Mouse (Mus musculus): ENCODE data around the gene Cabin1. TPM values are rescaled to one million over a fixed set of nuclear protein-coding genes. Genes with fewer than 3 reads are reported as not detected.
A peak's percentile ranks its signal among the peaks of the same experiment; 100 is the strongest.

The Cabin1 gene
- polyA plus RNA-seq, 1 experiment from 2014 or later: 39.0 TPM

DNA sequence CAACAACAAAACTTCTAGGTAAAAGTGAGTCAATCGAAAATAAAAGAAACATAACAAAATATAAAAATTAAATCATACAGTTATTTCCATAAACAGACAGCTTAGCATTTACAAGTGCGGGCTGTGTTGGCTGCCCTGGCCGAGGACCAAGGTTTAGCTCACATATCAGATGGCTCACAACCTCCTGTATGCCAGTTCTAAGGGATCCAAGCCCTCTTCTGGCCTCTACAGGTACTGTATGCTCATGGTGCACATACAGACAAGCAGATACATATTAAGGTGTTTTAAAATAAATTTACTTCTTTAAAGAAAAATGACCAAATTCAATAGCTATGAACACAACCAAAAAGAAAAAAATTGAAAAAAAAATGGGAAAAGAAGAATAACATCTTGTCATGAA is 3.8 kb downstream of the Cabin1 start:
- H3K27me3 ChIP-seq (replicated peaks; ENCODE audit: low read depth, poor library complexity, severe bottlenecking): no peaks in the 10 kb centered on the region
- H3K36me3 ChIP-seq (replicated peaks): peaks cover 64% of the 10 kb centered on the region
- DNase-seq (ENCODE audit: low spot score): no peak
- no peak overlapping the region for H3K27ac ChIP-seq (replicated peaks)
- WGBS: 93% methylated on average over 3 of the region's 3 CpGs
- H3K4me1 ChIP-seq: peaks cover 21% of the 10 kb centered on the region
- no peaks in the 10 kb centered on the region for H3K9me3 ChIP-seq
- H3K4me3 ChIP-seq: no peak overlapping the region

- peaks cover 92% of the 10 kb centered on the region for H3K36me3 ChIP-seq (replicated peaks)
Measured at GRCm38 (mm10) chr10:75756719-75757118, 7.4 kb downstream of the Cabin1 start.

GRCm38 (mm10) chr10:75744017-75744416 is 20.1 kb downstream of the Cabin1 start:
- DNase-seq (ENCODE audit: low spot score): peak; percentile 77
- Histone ChIP-seq H3K27me3 (replicated peaks; ENCODE audit: low read depth, poor library complexity, severe bottlenecking) (no peaks in the 10 kb centered on the region), H3K9me3 (no peaks in the 10 kb centered on the region), H3K4me3 (no peak overlapping the region), H3K27ac (replicated peaks) (no peak overlapping the region), H3K36me3 (replicated peaks) (peaks cover 99% of the 10 kb centered on the region), H3K4me1 (no peaks in the 10 kb centered on the region)
- WGBS: 50% methylated on average over 3 of the region's 3 CpGs

More at GRCm38 (mm10) chr10:75756719-75757118, 7.4 kb downstream of the Cabin1 start:
- WGBS: 94% methylated on average over 11 of the region's 11 CpGs
- no peak for DNase-seq (ENCODE audit: low spot score)
- Histone ChIP-seq H3K27ac (replicated peaks) (no peak overlapping the region), H3K27me3 (replicated peaks; ENCODE audit: low read depth, poor library complexity, severe bottlenecking) (no peaks in the 10 kb centered on the region), H3K4me1 (no peaks in the 10 kb centered on the region), H3K9me3 (no peaks in the 10 kb centered on the region), H3K4me3 (no peak overlapping the region)

- no peak overlapping the region for H3K27ac ChIP-seq (replicated peaks)
- 94% methylated on average over 12 of the region's 12 CpGs for WGBS
- no peaks in the 10 kb centered on the region for H3K9me3 ChIP-seq
- no peak overlapping the region for H3K4me3 ChIP-seq
- H3K4me1 ChIP-seq: no peaks in the 10 kb centered on the region
- DNase-seq (ENCODE audit: low spot score): no peak
- no peaks in the 10 kb centered on the region for H3K27me3 ChIP-seq (replicated peaks; ENCODE audit: low read depth, poor library complexity, severe bottlenecking)
- peaks cover 99% of the 10 kb centered on the region for H3K36me3 ChIP-seq (replicated peaks)
Measured at GRCm38 (mm10) chr10:75743369-75743768, 20.8 kb downstream of the Cabin1 start.

DNA sequence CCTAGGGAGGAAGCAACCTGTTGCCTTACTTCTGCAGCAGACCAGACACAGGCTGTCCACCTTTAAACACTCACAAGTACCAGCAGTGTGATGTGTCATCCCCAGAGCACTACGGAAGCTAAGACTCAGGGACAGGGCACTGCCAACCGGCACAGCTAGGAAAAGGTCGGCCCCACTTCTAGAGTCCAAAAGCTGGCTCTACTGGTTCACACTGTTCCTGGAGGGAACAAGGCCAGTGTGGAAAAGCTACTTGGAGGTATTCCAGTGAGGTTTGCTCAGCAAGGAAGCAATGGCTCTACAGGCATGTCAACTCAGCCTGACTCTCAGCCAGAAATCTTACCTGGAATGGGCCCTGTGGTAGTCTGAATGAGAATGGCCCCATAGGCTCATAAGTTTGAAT is 23.3 kb downstream of the Cabin1 start:
- H3K27ac ChIP-seq (replicated peaks): no peak overlapping the region
- 99% methylated on average over 3 of the region's 3 CpGs for WGBS
- no peak overlapping the region for H3K4me3 ChIP-seq
- H3K4me1 ChIP-seq: no peaks in the 10 kb centered on the region
- no peak for DNase-seq (ENCODE audit: low spot score)
- no peaks in the 10 kb centered on the region for H3K27me3 ChIP-seq (replicated peaks; ENCODE audit: low read depth, poor library complexity, severe bottlenecking)
- peaks cover 98% of the 10 kb centered on the region for H3K36me3 ChIP-seq (replicated peaks)
- no peaks in the 10 kb centered on the region for H3K9me3 ChIP-seq

- peaks cover 96% of the 10 kb centered on the region for H3K36me3 ChIP-seq (replicated peaks)
- WGBS: 93% methylated on average over 7 of the region's 7 CpGs
- no peaks in the 10 kb centered on the region for H3K27me3 ChIP-seq (replicated peaks; ENCODE audit: low read depth, poor library complexity, severe bottlenecking)
Measured at GRCm38 (mm10) chr10:75725449-75725848, 38.7 kb downstream of the Cabin1 start.

DNA sequence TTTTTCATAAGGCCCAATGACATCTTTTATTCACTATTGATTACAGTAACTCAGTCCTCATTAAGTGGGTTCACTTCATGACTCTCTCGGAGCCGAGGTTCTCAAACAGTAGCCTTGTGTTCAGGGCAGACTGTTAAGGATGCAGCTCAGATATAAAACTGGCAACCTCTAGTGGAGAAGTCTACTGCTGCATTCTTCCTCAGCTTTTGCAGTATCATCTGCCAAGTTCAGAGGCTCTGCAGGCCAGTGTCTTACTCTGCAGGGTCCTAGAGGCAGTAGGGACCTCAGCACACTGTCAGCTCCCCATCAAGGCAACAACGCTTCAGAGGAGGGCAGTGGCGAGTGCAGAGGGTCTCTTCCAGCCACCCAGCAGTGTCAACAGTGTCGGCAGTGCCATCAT is 43.9 kb downstream of the Cabin1 start:
- H3K9me3 ChIP-seq: no peaks in the 10 kb centered on the region
- H3K4me3 ChIP-seq: no peak overlapping the region
- no peak for DNase-seq (ENCODE audit: low spot score)
- no peaks in the 10 kb centered on the region for H3K4me1 ChIP-seq
- WGBS: 93% methylated on average over 5 of the region's 5 CpGs
- no peaks in the 10 kb centered on the region for H3K27me3 ChIP-seq (replicated peaks; ENCODE audit: low read depth, poor library complexity, severe bottlenecking)
- H3K36me3 ChIP-seq (replicated peaks): peaks cover 95% of the 10 kb centered on the region
- H3K27ac ChIP-seq (replicated peaks): no peak overlapping the region

More at GRCm38 (mm10) chr10:75725449-75725848, 38.7 kb downstream of the Cabin1 start:
- no peaks in the 10 kb centered on the region for H3K4me1 ChIP-seq
- no peak overlapping the region for H3K27ac ChIP-seq (replicated peaks)
- H3K4me3 ChIP-seq: no peak overlapping the region
- H3K9me3 ChIP-seq: no peaks in the 10 kb centered on the region
- no peak for DNase-seq (ENCODE audit: low spot score)

GRCm38 (mm10) chr10:75714795-75715194 is 49.3 kb downstream of the Cabin1 start:
- Histone ChIP-seq H3K36me3 (replicated peaks) (peaks cover 98% of the 10 kb centered on the region), H3K4me1 (no peaks in the 10 kb centered on the region), H3K27ac (replicated peaks) (no peak overlapping the region), H3K4me3 (no peak overlapping the region), H3K27me3 (replicated peaks; ENCODE audit: low read depth, poor library complexity, severe bottlenecking) (no peaks in the 10 kb centered on the region), H3K9me3 (no peaks in the 10 kb centered on the region)
- WGBS: 76% methylated on average over 3 of the region's 3 CpGs
- DNase-seq (ENCODE audit: low spot score): no peak

DNA sequence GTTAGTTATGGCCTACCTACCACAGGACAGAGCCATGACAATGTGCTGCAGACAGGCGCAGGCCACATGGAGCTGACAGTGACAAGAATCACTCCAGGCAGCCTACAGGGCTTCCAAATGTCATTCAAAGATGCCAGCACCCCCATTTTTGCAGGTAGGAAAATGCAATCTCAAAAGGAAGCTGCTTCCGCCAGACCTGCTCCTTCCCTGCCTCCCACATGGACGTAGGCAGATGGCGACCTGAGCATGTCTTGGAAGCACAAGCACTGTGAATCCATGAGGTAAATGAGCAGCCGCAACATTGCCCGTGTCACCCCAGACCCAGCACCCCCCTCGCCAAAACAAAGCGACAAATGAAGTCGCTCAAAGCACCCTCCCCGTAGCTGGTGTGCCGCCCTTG is 51.1 kb downstream of the Cabin1 start:
- H3K27me3 ChIP-seq (replicated peaks; ENCODE audit: low read depth, poor library complexity, severe bottlenecking): no peaks in the 10 kb centered on the region
- no peak overlapping the region for H3K4me3 ChIP-seq
- no peaks in the 10 kb centered on the region for H3K9me3 ChIP-seq
- H3K36me3 ChIP-seq (replicated peaks): peaks cover 100% of the 10 kb centered on the region
- no peak overlapping the region for H3K27ac ChIP-seq (replicated peaks)
- no peak for DNase-seq (ENCODE audit: low spot score)
- no peaks in the 10 kb centered on the region for H3K4me1 ChIP-seq
- 92% methylated on average over 11 of the region's 11 CpGs for WGBS

DNA sequence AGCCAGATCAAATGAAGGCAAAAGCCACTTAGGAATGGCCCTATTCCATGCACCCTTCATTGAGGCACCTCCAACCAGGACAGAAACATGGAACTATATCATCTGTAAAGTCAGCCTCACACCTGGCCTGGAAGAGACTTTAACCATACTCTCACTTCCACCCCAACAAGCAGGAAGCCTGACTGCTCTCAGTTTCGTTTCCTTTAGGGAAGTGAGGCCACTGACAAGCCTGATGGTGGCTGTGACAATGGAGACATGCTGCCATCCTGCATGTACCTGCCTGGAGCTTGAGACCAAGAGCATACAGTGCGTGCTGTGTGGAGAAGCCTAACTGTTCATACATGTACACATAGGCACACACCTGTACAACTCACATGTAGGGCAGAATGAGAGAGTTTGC is 53.9 kb downstream of the Cabin1 start:
- Histone ChIP-seq H3K27ac (replicated peaks) (no peak overlapping the region), H3K9me3 (no peaks in the 10 kb centered on the region), H3K36me3 (replicated peaks) (peaks cover 96% of the 10 kb centered on the region), H3K4me1 (no peaks in the 10 kb centered on the region; the same call in 1 of the 2 replicates), H3K4me3 (no peak overlapping the region), H3K27me3 (replicated peaks; ENCODE audit: low read depth, poor library complexity, severe bottlenecking) (no peaks in the 10 kb centered on the region)
- no peak for DNase-seq (ENCODE audit: low spot score)
- WGBS: 82% methylated on average over 2 of the region's 2 CpGs

DNA sequence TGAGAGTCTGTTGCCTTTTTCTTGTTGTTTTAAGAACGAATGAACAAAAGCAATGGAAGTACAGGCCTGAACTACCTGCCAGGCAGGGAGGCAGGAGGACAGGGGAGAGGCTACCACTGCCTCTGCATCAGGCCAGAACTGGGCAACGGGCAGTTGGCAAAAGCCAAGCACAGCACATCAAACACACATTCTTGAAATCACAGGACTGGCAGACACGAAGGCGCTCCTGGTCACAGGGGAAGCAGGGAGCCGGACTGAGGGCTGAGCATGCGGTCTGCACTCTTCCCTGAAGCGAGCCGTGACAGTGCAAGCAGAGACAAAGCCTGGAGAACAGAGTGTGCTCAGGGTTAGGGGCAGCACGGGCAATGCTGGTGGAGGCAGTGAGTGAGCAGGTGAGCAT is 54.9 kb downstream of the Cabin1 start:
- 88% methylated on average over 9 of the region's 9 CpGs for WGBS
- no peak for DNase-seq (ENCODE audit: low spot score)
- no peaks in the 10 kb centered on the region for H3K9me3 ChIP-seq
- no peaks in the 10 kb centered on the region for H3K27me3 ChIP-seq (replicated peaks; ENCODE audit: low read depth, poor library complexity, severe bottlenecking)
- H3K4me3 ChIP-seq: no peak overlapping the region
- no peak overlapping the region for H3K27ac ChIP-seq (replicated peaks)
- H3K4me1 ChIP-seq: peaks cover 7% of the 10 kb centered on the region
- H3K36me3 ChIP-seq (replicated peaks): peaks cover 93% of the 10 kb centered on the region

- H3K36me3 ChIP-seq (replicated peaks): peaks cover 87% of the 10 kb centered on the region
- no peaks in the 10 kb centered on the region for H3K27me3 ChIP-seq (replicated peaks; ENCODE audit: low read depth, poor library complexity, severe bottlenecking)
- peak; percentile 40 for DNase-seq (ENCODE audit: low spot score)
- no peak overlapping the region for H3K27ac ChIP-seq (replicated peaks)
- peaks cover 8% of the 10 kb centered on the region for H3K4me1 ChIP-seq
- no peak overlapping the region for H3K4me3 ChIP-seq
- 47% methylated on average over 9 of the region's 9 CpGs for WGBS
- H3K9me3 ChIP-seq: no peaks in the 10 kb centered on the region
Measured at GRCm38 (mm10) chr10:75708633-75708992, 55.5 kb downstream of the Cabin1 start.

GRCm38 (mm10) chr10:75707901-75708632 is 56.1 kb downstream of the Cabin1 start:
- no peak overlapping the region for H3K27ac ChIP-seq (replicated peaks)
- H3K27me3 ChIP-seq (replicated peaks; ENCODE audit: low read depth, poor library complexity, severe bottlenecking): no peaks in the 10 kb centered on the region
- H3K36me3 ChIP-seq (replicated peaks): peaks cover 87% of the 10 kb centered on the region
- DNase-seq (ENCODE audit: low spot score): no peak
- peaks cover 8% of the 10 kb centered on the region for H3K4me1 ChIP-seq
- no peak overlapping the region for H3K4me3 ChIP-seq
- H3K9me3 ChIP-seq: no peaks in the 10 kb centered on the region
- 94% methylated on average over 3 of the region's 3 CpGs for WGBS

All from embryonic facial prominence, embryonic 10.5 days (tissue).